Mouse (Mus musculus) embryonic facial prominence, embryonic 11.5 days (tissue): Measurements from ENCODE around the gene Gm8947. TPM values are rescaled to one million over a fixed set of nuclear protein-coding genes. Genes with fewer than 3 reads are reported as not detected.

Experiments
- ATAC-seq: fragments of 200-750 bp; cut with Nextera tagmentation; replicated peaks from 2 replicates; pipeline ENCODE4 v1.8.0; 2017; ENCODE audit warnings: low read depth; ENCODE audit not compliant: insufficient number of reproducible peaks, low FRiP score, low TSS enrichment
- DNase-seq: peaks from one replicate; pipeline ENCODE4 v3.0.0-alpha.2; 2015; ENCODE audit warnings: low spot score
- H3K27ac ChIP-seq: fragments of 300-500 bp; sonication (generic); replicated peaks from 2 replicates; pipeline ENCODE4 v1.5.1; 2014; ENCODE audit warnings: mild to moderate bottlenecking, low read depth, low read length, control low read depth
- H3K27me3 ChIP-seq: fragments of 300-500 bp; sonication (generic); 2 replicates; pipeline ENCODE4 v1.6.1; 2014; ENCODE audit warnings: mild to moderate bottlenecking, low read length, moderate library complexity, mixed read lengths; ENCODE audit not compliant: control insufficient read depth, insufficient read depth
- H3K36me3 ChIP-seq: fragments of 300-500 bp; sonication (generic); replicated peaks from 2 replicates; pipeline ENCODE4 v1.6.1; 2014; ENCODE audit warnings: low read depth, mild to moderate bottlenecking, low read length, moderate library complexity, mixed read lengths; ENCODE audit not compliant: control insufficient read depth, insufficient read depth
- H3K4me1 ChIP-seq: fragments of 300-500 bp; sonication (generic); 2 replicates; pipeline ENCODE4 v1.6.1; 2014; ENCODE audit warnings: low read length, mixed read lengths; ENCODE audit not compliant: control insufficient read depth, insufficient read depth
- H3K4me2 ChIP-seq: fragments of 300-500 bp; sonication (generic); 2 replicates; pipeline ENCODE4 v1.6.1; 2014; ENCODE audit warnings: low read depth, mild to moderate bottlenecking, control low read depth, low read length, moderate library complexity
- H3K4me3 ChIP-seq: fragments of 300-500 bp; sonication (generic); 2 replicates; pipeline ENCODE4 v1.5.1; 2014; ENCODE audit warnings: low read depth, low read length, control low read depth
- H3K9ac ChIP-seq: fragments of 300-500 bp; sonication (generic); replicated peaks from 2 replicates; pipeline ENCODE4 v1.6.1; 2014; ENCODE audit warnings: mild to moderate bottlenecking, control low read depth, low read length
- H3K9me3 ChIP-seq: fragments of 300-500 bp; sonication (generic); replicated peaks from 2 replicates; pipeline ENCODE4 v1.6.1; 2016; ENCODE audit warnings: mild to moderate bottlenecking, low read length, inconsistent platforms, mixed read lengths; ENCODE audit not compliant: control insufficient read depth
- WGBS: fragments of 180-500 bp; shearing (Covaris S2); extraction: QIAGEN DNeasy Blood & Tissue Kit; methylation state at CpG from one replicate; pipeline ENCODE4 v1.1.7; 2014; 5-methylcytosine and 5-hydroxymethylcytosine counted together
- polyA plus RNA-seq: library from polyadenylated mRNA; unstranded; fragments of >200 nt; fragmentation: Nextera tagmentation; extraction: Ambion mirVana; gene quantifications from 2 replicates; pipeline ENCODE4 v1.2.1, GENCODE M21; 2014

The Gm8947 gene
- polyA plus RNA-seq, 1 experiment from 2014 or later, result 0.45 TPM

DNA sequence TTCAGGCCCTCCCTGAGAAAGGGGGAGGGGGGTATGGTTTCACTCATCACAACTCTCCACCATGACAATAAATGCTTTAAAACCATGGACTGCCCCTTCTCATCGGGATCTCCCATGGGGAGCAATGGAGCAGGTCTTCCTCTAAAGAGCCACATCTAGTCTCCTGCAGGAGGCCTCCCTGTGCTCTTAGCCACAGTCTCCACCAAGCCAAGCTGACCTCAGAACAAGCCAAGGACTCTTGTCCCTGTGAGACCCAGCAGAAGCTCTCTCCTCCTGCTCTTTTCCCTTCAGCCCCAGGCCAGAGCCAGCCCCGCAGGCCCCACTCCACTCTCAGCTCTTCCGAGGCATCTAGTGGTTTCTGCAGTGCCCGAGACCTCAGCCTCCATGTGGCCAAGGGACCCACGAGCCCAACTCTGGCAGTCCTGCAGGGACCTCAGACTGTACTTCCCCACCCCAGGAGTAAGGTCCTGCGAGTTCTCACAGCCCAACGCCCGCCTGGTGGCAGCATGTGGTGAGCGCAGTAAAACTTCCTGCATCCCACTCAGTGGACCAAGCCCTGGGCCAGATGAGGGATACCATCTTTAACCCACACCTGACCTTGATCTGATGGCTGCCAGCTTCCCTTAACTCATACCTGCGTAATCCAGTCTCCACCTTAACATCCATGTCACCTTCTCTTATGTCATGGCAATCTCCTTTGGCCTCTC lies 30.5 kb downstream of the Gm8947 start:
- Histone ChIP-seq H3K36me3 (no peaks in the 10 kb centered on the region), H3K9me3 (no peaks in the 10 kb centered on the region), H3K27me3 (no peaks in the 10 kb centered on the region), H3K4me2 (no peak overlapping the region), H3K4me3 (no peak overlapping the region), H3K27ac (no peak overlapping the region), H3K4me1 (no peaks in the 10 kb centered on the region), H3K9ac (no peak overlapping the region)
- DNase-seq (no peak), ATAC-seq (no peak)
- 81% methylated on average over 10 of the region's 10 CpGs for WGBS

DNA sequence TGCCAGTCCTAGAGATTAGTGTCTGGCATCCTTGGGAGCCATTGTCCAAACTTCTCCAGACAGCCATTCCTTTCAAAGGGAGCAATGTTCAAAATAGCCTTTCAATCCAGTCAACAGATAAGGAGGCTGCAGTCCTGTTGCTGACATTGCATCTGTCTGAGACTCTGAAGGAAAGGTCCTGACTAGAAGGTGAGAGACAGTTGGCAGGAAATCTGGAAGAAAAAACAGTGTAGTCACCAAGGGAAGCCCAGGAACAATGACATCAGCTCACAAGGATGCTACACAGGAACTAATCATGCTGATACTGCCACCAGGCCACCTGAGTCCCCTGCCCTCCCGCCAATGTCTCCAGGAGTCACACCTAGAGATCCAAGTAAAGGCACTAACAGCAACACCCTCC lies 31.2 kb downstream of the Gm8947 start:
- Histone ChIP-seq H3K4me1 (no peaks in the 10 kb centered on the region), H3K4me2 (no peak overlapping the region), H3K27me3 (no peaks in the 10 kb centered on the region), H3K9ac (no peak overlapping the region), H3K36me3 (no peaks in the 10 kb centered on the region), H3K27ac (no peak overlapping the region), H3K4me3 (no peak overlapping the region), H3K9me3 (no peaks in the 10 kb centered on the region)
- DNase-seq (no peak), ATAC-seq (no peak)
- 71% methylated on average over 1 of the region's 1 CpGs for WGBS

DNA sequence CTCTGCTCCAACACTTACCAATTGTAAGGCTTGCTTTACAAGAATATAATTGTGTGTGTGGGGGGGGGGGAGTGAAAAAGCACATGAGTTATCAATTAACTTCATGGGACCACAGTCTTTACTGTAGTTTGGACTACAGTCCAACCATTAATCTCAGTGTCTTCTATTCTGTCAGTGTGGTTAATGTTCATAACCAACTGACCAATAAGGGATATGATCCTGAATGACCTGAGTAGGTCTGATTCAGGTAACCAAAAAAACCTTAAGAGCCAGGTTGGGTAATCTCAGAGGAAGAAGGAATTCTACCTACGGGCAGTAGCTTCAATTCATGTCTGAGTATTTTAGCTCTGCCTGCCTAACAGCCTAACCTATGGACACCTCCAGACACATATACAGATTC lies 32.4 kb downstream of the Gm8947 start:
- Histone ChIP-seq H3K4me1 (no peaks in the 10 kb centered on the region), H3K4me2 (no peak overlapping the region), H3K9me3 (no peaks in the 10 kb centered on the region), H3K27ac (no peak overlapping the region), H3K27me3 (no peaks in the 10 kb centered on the region), H3K36me3 (no peaks in the 10 kb centered on the region), H3K4me3 (no peak overlapping the region), H3K9ac (no peak overlapping the region)
- ATAC-seq, result no peak
- 100% methylated on average over 1 of the region's 1 CpGs for WGBS
- no peak for DNase-seq

DNA sequence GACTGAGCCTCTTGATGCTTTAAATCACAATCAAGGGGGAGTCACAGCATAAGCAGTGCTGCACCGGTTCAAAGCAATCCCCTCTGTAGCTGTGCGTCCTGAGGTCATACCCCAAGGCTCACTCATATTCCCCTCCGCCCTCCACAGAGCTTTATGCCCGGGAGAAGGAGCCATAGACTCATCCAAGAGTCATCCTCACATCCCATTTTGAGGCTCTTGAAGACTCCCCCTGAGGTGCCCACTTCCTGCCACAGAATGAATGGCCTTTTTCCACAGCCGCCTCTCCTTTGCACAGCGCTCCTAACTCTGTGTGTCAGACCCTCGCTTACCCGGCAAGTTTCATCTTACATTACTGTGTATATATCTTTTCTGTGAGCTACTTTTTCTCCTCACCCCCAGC lies 35.3 kb downstream of the Gm8947 start:
- ATAC-seq (no peak), DNase-seq (no peak)
- no peaks in the 10 kb centered on the region for H3K9me3 ChIP-seq
- no peak overlapping the region for H3K4me3 ChIP-seq
- no peak overlapping the region for H3K4me2 ChIP-seq
- no peaks in the 10 kb centered on the region for H3K36me3 ChIP-seq
- H3K4me1 ChIP-seq, result no peaks in the 10 kb centered on the region
- H3K9ac ChIP-seq, result no peak overlapping the region
- WGBS, result 74% methylated on average over 8 of the region's 8 CpGs
- H3K27me3 ChIP-seq, result no peaks in the 10 kb centered on the region
- H3K27ac ChIP-seq, result no peak overlapping the region

DNA sequence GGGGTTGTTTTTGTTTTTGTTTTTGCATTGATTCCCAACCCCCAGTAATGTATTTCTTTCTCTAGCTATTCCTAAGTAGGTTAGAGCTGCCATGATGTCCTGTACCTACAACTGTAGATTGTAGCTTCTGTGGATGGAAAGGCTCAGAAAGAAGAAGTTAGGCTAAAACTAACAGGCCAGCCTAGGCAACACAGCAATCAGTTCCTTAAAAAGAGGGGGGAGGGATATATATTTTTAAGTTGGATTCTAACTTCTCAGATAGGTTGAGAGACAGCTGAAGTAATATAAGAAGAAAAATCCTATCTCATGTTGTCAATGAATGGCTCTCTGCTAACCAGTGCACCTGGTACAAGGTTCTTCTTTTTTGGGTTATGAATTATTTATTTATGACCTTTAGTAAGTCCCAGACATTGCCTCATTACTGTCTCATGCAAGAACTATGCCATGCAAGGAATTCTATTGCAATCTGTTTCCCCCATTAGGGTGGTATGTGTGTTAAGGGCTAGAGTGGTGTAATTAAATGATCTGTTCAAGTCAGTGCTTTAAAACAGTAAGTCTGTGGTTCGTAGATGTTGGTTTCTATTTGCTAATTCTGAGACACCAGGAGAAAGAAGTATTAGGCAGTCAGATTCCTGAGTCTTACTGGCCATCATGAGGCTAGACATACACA lies 36.3 kb downstream of the Gm8947 start:
- H3K36me3 ChIP-seq, result no peaks in the 10 kb centered on the region
- H3K4me3 ChIP-seq, result no peak overlapping the region
- no peak overlapping the region for H3K9ac ChIP-seq
- no peak overlapping the region for H3K27ac ChIP-seq
- DNase-seq, result no peak
- H3K4me2 ChIP-seq, result no peak overlapping the region
- H3K4me1 ChIP-seq, result no peaks in the 10 kb centered on the region
- H3K27me3 ChIP-seq, result no peaks in the 10 kb centered on the region
- no peaks in the 10 kb centered on the region for H3K9me3 ChIP-seq
- ATAC-seq, result no peak
- 80% methylated on average over 1 of the region's 1 CpGs for WGBS

DNA sequence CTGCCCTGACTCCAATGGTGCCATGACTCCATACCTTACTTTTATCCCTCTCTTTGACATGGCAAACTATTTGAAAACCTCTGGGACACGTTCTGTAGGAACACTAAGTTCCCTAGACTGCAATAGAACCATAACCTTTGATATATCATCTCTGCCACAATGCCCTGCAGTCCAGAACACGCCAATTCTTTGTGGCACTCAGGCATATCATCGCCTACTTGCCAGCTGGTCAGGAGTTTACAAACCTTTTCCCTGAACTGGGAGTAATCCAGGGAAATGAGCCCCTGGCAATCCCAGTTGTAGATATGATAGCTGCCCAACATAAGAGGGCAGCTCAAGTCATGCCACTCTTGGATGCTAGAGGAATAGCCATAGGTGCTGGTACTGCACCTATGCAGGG lies 40.2 kb downstream of the Gm8947 start:
- H3K4me3 ChIP-seq, result no peak overlapping the region
- no peak overlapping the region for H3K4me2 ChIP-seq
- no peak for ATAC-seq
- no peak overlapping the region for H3K27ac ChIP-seq
- no peaks in the 10 kb centered on the region for H3K9me3 ChIP-seq
- DNase-seq, result no peak
- no peaks in the 10 kb centered on the region for H3K36me3 ChIP-seq
- H3K27me3 ChIP-seq, result no peaks in the 10 kb centered on the region
- H3K9ac ChIP-seq, result no peak overlapping the region
- WGBS, result 82% methylated on average over 3 of the region's 3 CpGs
- H3K4me1 ChIP-seq, result no peaks in the 10 kb centered on the region

DNA sequence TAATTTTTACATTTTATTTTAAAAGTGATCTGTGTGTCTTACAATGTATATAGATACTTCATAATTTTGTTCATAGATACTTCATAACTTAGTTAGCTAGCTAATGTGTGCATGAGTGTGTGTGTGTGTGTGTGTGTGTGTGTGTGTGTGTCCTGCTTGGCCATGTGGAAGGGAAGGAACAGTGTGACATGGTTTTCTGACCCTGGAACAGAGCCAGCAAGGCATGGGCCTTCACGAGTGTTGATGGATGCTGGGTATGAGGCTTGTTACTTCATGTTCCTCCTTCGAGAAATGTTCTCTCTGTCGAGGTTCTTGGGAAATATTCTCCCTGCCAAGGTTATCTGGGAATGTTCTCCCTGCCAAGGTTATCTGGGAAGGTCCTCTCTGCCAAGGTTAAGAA lies 41.6 kb downstream of the Gm8947 start:
- Histone ChIP-seq H3K36me3 (no peaks in the 10 kb centered on the region), H3K4me2 (no peak overlapping the region), H3K27ac (no peak overlapping the region), H3K9ac (no peak overlapping the region), H3K4me1 (no peaks in the 10 kb centered on the region), H3K9me3 (no peaks in the 10 kb centered on the region), H3K4me3 (no peak overlapping the region), H3K27me3 (no peaks in the 10 kb centered on the region)
- DNase-seq (no peak), ATAC-seq (no peak)
- 90% methylated on average over 3 of the region's 3 CpGs for WGBS

DNA sequence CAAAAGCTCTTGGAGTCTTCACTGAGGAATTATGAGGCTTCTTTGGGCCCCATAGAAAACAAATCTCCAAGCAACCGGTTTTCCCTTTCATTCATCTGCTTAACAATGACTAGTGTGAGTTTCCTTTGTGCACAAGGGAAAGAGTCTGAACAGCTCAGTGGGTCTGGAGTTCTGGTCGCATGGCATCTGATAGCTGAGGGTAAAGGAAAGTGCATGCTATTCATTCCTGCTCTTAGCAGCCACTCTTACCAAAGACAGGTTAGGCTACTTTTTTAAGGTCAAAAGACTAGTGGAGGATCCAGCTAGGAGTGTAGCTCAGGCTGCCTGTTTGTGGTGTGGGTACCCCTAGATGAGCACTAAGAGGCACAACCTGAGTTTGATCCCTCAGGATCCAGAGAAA lies 43.4 kb downstream of the Gm8947 start:
- Histone ChIP-seq H3K36me3 (no peaks in the 10 kb centered on the region), H3K4me1 (no peaks in the 10 kb centered on the region), H3K27me3 (no peaks in the 10 kb centered on the region), H3K9ac (no peak overlapping the region), H3K27ac (no peak overlapping the region), H3K9me3 (no peaks in the 10 kb centered on the region), H3K4me2 (no peak overlapping the region), H3K4me3 (no peak overlapping the region)
- ATAC-seq, result no peak; the same call in 1 of the 2 replicates
- 34% methylated on average over 2 of the region's 2 CpGs for WGBS
- no peak for DNase-seq
